Mouse (Mus musculus): ENCODE measurements around the gene Bahd1.

Bahd1 gene

DNA sequence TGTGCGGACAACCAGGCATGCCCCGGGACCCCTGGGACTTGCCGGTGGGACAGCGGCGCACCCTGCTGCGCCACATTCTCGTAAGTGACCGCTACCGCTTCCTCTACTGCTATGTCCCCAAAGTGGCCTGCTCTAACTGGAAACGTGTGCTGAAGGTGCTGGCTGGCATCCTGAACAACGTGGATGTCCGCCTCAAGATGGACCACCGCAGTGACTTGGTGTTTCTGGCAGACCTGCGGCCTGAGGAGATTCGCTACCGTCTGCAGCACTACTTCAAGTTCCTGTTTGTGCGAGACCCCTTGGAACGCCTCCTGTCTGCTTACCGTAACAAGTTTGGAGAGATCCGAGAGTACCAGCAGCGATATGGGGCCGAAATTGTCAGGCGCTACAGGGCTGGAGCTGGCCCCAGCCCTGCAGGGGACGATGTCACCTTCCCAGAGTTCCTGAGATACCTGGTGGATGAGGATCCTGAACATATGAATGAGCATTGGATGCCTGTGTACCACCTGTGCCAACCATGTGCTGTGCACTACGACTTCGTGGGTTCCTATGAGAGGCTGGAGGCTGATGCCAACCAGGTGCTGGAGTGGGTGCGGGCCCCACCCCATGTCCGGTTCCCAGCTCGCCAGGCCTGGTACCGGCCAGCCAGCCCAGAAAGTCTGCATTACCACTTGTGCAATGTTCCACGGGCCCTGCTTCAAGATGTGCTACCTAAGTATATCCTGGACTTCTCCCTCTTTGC is 27.0 kb downstream of the Bahd1 start:
- DNase-seq (ENCODE audit: low spot score in 2 of 2), result no peak

DNA sequence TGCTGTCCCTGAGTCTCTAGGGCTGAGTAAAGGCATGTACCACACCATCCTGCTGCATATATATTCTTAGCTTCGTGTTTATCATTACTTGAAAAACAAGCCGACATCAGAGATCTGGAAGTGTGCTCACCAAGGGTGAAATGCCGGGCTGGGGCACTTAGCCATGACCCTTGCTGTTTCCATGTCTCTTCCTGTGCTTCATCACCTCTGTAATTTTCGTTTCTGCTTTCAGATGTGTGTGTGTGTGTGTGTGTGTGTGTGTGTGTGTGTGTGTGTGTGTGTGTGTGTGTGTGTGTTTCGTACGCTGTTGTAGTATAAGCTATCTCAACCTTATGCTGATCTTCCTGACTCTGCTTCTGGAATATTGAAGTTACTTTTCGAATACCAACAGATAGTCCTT is 41.2 kb downstream of the Bahd1 start:
- no peak for DNase-seq (ENCODE audit: low spot score in 2 of 2)

DNA sequence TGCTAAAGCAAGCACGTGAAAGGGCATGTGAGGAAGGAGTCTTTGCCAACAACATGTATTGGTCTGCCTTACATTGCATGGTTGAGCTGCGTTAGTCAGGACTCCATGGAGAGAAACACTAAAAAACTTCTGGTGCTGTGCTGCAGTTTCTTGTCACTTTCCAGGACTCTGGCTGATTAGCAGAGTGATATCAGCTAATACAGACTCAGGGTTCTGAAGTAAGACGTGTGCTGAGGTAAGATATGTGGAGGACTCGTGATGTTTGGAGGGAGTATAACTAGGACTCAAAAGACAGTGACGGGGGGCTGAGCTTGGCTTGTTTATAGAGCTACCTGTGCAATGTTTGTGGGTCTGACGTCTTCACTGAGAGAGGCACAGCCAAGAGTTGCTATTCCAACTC is 43.1 kb downstream of the Bahd1 start:
- DNase-seq (ENCODE audit: low spot score in 2 of 2), result no peak

DNA sequence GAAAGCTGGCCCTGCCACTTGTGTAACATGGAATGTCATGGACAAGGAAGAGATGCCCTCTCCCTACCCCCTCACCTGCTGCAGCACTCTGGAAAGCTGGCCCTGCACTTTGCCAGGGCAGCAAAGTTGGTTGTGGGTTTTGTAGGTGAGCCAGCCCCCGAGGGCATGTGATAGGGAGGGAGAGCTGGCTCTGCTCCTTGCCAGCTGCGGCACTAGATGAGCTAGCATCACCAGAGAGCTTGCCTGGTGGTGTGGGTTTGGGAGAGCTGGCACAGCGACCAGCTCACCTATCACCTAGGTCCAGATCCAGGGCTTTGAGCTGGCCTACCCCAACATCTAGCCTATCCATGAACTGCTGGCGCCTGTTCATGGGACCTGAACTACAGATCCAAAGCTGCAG is 48.6 kb downstream of the Bahd1 start:
- DNase-seq (ENCODE audit: low spot score in 2 of 2), result no peak

DNA sequence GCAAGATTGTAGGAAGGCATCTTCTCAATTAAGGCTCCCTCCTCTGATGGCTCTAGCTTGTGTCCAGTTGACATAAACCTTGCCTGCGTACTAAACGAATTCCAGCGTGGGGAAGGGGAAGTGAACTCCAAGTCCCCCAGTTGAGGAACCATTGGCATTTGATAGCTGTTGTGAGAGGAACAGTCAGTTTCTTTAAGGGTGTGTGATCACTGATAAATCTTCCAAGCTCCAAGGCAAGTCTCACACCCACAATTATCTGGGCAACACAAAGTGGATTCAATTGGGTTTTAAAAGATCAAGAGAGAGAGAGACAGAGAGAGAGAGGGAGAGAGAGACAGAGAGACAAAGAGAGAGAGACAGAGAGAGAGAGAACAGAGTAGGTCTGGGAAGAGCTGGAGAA is 49.5 kb downstream of the Bahd1 start:
- no peak for DNase-seq (ENCODE audit: low spot score in 2 of 2)

DNA sequence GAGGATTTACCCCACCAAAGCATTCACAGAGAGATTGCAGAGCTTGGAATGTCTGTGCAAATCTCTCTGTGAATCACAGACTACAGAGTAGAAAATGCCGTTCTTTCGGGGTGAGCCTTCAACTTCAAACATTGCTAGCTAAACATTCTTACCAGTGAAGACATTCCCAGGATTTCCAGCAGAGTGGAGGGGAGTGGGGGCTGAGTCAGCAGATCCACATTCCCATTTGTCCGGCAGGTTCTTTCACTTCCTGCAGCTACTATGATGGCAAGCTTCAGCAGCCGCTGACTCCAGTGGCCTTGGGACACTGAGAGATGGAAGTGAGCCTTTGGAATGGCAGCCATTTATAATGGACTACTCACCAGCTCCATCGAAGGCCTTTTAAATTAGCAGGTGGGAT is 56.3 kb downstream of the Bahd1 start:
- DNase-seq (ENCODE audit: low spot score in 2 of 2), result no peak

DNA sequence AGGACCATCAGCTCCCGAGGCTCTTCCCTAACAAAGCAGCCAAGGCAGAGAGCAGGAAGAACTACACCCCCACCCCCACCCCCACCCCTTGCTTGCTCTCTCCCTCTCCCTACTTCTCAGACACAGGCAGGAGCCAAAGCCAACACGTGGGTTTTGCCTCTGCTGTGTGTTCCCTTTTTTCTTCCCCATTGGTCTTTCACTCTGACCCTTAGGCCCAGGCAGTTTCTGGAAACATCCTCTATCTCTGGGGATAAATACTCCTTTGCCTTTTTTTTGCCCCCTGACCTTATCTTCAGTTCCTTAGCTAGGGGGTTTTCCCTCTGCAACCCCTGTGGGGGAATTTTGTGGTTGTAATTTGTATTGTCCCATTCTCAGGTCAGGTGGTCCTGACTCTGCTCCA is 59.5 kb downstream of the Bahd1 start:
- no peak for DNase-seq (ENCODE audit: low spot score in 2 of 2)

DNA sequence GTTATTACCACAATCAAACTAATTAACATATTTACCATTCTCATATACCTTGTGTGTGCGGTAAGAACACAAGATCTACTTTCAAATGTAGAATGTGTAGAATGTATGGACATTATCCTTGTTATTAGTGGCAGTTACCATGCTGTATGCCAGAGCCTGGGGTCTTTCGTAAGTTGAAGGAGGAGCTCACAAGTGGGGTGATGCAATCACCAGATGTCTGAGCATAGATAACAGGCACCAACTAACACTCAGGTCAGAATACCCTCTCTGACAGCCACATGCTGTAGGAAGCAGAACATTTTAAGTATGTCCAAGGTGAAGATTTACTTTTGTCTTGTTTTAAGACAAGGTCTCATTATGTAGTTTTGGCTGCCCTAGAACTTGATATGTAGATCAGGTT is 60.2 kb downstream of the Bahd1 start:
- DNase-seq (ENCODE audit: low spot score in 2 of 2), result no peak

DNA sequence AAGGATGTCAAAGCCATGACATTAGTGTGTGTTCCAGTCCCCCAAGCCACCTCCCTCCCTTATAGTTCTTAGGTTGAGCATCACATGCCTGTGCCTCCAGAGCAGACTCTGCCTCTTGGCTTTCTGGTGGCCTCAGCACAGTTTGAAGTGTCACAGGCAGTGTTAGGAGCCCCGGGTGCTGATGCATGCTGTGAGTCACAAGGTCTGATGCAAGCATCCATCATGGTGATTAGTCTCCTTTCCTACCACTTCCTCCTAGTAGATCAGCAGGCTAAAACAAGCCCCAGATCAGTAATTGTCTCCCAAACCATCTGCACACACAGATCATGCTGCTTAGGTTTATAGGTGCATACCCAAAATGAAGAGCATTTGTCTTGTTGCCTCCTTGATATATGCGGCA is 61.4 kb downstream of the Bahd1 start:
- DNase-seq (ENCODE audit: low spot score in 2 of 2), result no peak

DNA sequence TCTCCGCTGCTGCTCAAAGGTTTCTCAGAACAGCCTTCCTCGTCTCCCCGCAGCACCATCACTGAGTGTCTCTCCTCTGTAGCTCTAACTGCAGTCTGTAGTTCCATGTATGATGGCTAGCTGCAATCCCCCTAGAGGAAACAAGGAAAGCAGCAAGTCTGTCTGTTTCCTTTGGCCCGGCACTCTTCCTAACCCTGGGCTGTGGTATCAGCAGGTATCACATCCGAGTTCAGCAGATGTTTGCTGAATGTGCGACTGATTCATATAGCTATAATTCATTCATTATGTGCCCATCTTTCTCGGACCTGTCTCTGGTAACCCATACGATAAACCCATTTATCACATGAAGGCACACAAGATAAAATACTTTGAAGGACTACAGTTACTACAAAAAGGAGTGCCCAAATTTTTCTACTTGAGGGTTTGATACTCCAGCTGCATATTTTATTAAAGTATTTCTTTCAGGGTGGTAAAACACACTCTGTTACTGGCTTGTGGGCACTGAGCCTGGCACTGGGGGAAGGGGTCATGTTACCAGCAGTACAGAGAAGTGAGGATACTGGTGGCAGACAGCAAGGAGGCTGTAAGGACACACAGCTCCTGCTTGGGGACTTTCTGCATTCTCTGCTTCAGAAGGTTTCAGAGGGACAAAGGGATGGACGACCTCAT is 63.0 kb downstream of the Bahd1 start:
- DNase-seq (ENCODE audit: low spot score in 2 of 2), result no peak

DNA sequence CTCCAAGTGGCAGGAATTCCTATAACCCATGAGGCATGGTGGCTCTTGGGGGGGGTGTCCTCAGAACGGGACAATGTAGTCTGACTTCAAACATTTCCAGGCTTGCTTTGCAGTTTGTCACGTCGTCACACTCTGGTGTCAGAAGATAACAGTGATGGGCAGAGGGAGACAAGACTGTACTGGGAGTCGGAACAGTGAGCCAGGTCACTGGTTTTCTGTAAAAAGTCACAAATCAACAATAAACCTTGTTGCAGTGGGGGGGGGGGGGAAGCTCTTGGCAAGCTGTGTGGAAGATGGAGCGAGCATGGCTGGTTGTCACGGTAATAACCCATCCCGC is 63.5 kb downstream of the Bahd1 start:
- no peak for DNase-seq (ENCODE audit: low spot score in 2 of 2)

DNA sequence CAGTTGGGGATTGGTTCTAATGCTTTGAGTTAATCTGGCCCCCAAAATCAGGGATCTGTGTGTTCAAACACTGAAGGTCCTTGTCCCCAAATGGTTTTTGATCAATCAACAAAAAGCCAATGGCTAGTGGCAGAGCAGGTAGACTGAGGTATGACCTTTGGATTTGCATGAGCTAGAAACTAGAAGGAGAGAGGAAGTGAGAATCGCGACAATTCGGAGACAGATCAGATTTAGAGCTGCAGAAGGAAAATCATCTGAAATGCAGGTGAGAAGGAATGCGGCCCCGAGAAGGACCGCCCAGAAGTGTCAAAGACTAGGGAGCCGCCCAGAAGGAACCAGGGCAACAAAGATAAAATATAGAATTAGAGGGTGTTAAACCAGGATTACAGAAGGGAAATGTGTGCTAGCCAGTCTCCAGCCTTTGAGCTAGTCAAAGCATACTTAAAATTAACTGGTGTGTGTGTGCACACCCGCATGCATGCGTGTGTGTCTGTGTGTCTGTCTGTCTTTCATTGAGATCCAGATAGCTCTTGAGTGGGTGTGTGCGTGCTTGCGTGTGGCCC is 69.5 kb downstream of the Bahd1 start:
- no peak for DNase-seq (ENCODE audit: low spot score in 2 of 2)

DNA sequence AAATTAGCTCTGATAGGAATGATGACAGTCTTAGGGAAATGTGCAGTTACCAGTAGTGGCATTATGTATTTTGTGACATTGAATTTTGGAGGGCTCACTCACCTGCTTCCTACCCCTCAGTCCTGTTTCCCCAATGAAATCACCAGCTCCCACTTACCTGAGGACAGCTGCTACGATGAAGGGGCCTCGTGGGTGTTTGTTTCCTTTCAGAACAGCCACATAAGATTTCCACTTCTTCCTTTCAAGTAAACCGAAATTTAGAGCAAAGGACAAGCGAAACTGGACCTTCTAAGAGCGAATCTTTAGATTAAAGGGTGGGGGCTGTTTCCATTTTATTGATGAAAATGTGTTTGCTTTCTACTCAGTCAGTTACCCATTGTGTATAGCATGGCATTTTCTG is 71.9 kb downstream of the Bahd1 start:
- no peak for DNase-seq (ENCODE audit: low spot score in 2 of 2)

DNA sequence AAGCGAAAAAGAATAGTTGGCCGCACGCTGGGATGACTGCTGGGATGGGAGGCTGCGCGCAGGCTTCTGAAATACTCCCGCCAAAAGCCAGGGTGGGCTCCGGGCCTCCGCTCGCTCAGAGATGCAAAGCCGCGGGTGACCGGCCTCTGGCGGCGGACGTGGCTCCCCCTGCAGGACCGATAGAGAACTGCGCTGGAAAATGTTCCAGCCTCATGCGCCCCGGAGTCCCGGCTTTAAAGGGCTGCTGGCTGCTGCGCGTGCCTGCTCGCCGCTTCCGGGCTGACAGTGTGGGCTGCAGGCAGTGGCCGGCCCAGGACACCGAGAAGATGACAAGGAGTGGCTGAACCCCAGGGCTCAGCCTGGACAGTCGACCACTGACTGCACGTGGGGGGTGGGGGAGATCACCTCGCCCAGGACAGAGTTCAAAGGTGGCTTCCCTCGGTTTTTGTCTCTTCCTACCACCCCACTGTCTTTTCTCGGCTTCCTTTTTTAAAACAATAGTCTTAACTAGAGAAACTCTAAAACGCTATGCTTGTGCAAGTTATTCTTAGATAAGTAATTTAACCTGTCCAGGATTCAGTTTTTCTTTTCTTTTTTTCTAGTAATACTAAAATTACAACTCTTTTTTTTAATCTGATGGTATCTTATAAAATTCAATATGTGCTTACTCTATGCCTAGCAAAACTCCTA is 72.7 kb downstream of the Bahd1 start:
- DNase-seq (ENCODE audit: low spot score in 2 of 2), result peak; percentile 74 to 75
